Mouse (Mus musculus): ENCODE results near the gene Ttll3.
A peak's percentile ranks its signal among the peaks of the same experiment; 100 is the strongest.

Ttll3 gene

DNA sequence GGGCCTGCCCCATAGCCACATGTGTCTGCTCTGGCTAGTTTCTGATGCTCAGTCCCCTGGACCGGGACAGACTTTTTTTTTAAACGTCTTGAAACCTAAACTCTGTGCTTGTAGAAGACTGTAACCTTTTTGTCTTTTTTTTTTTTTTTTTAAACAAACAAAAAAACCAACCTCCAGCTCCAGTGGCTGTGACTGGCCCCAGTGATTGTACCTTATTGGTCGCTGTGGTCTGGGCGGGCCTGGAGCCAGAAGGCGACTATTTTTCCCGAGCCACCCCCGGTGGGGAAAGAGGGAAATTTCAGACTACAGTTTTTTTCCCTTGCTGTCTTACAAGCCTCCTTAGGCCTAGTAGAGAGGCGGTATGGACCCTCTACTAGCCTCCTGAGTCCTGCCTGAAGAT is at the start of gene Ttll3:
Ttll3 (plus strand) TSS at position 301 of the 400 bp plus-strand sequence.
- no peak for DNase-seq (ENCODE audit: low spot score)

DNA sequence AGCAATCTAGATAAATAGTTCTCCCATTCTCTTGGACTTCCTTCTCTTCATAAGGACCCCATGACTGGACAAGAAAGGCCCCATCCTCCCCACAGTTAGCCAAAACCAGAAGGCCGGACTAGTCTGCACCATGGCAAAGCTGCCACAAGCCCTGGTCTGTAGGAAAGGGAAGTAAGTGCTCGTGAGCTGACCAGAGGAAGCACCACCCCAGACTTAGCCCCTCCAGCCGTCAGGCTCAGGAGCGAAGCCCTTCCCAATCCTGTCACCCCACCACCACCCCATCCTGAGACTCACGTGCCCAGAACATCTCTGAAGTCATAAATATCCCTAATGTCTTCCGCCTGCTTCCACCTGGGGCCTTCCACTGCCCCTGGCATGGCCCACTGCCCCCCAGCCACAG is 47.5 kb upstream of the Ttll3 start:
- peak; percentile 10 for DNase-seq (ENCODE audit: low spot score)

DNA sequence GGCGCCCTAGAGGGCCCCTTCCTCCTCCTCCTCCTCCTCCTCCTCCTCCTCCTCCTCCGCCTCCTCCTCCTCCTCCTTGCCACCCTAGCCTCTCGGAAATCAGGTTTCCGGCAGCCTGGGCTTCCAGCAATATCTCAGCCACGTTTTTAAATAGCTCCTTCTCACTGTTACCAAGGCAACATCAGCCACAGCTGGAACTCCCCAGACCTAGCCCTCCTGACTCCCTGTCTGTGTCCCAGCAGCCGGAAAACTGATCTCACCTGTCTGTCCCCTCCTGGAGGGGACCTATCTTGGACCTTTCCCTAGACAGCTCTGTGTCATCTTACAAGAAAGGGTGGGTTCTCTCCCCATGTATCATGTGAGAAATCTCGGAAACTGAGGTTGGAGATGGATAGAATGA is 46.8 kb upstream of the Ttll3 start:
- no peak for DNase-seq (ENCODE audit: low spot score)

DNA sequence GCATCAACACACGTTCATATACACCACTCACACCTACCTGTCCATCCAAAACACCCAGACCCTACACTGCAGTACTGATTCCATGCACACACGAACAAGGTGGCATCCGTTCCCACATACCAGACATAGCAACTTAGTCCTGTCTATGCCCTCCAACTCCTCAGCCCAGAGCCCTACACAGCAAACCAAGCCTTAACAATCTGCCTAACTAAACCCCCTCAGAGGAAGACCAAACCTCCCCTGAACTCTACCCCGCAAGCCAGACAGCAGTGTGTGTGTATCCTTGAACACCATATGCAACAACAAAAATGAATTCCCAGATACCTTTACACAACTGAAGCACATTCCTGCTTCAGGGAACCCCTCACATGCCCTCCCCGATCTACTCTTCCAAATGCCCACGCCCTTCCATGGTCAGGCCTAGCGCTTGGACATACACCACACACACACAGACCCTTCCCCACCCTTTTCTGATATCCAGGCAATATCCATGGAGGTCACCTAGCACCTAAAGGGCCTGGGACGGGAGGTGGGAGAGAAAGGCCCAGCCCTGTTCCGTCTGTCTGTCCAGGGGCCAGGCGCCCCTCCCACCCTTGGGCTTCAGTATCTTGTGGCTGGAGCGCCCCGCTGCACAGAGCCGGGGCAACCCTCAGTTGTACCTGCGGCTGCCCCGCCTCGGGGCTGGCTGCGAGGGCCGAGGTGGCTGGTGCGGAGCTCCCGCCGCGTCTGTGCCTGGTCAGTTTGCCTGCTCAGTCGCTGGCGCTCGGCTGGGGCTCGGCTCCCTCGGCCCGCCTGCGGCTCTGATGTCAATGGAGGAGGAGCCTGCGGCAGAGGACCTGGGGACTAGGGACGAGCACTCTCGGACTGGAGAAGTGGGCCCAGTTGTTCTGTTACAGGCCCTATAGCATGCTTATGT is 45.6 kb upstream of the Ttll3 start, which contains the start of gene Camk1:
Camk1 (minus strand) TSS at position 808 of the 916 bp plus-strand sequence.
- DNase-seq (ENCODE audit: low spot score) = peak; percentile 89

DNA sequence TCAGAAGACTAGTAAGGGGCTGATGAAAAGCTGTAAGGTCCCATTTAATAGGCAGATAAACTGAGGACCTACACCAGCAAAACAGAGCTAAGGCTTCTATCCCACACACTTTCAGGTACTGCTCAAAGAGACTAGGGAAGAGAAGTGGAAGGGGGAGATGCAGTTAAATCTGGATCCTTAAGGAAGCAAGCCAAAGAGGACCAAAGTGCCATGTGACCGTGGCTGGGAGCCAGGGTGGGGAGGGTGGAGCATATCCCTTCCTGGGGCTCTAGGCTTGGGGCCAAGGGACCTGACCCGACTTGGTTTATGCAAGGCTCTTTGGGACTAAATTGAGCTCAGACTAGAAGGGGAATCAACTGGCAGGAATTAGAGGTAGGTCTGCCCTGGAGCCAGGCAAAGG is 44.7 kb upstream of the Ttll3 start:
- DNase-seq (ENCODE audit: low spot score) = peak; percentile 88

DNA sequence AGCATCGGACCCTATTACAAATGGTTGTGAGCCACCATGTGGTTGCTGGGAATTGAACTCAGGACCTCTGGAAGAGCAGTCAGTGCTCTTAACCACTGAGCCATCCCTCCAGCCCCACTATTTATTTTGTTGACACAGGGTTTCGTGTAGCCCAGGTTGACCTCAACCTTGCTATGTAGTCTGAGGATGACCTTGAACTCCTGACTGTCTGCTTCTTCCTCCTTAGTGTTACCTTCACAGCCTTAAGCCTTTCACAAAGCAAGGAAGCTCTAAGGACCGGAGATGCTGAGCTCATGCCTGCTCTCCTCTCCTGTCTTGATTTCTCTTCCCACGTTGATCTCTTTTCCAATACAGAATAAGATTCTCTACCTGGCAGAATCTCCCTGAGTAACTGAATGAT is 42.2 kb upstream of the Ttll3 start:
- no peak for DNase-seq (ENCODE audit: low spot score)

DNA sequence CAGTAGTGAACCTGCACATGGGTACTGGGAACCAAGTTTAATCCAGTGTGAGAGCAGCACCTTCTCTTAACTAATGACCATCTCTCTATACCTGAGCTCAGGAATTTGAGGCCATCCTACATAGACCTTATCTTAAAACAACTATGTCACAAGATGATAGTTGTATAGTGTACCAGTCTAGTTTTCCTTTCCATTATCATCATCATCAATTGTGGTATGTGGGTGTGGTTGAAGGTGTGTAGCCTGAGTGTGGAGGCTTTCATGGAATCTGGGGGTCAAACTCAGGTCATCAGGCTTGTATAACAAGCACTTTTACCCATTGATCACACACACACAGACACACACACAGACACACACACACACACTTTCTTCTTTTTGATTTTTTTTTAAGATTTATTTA is 38.5 kb upstream of the Ttll3 start:
- no peak for DNase-seq (ENCODE audit: low spot score)

DNA sequence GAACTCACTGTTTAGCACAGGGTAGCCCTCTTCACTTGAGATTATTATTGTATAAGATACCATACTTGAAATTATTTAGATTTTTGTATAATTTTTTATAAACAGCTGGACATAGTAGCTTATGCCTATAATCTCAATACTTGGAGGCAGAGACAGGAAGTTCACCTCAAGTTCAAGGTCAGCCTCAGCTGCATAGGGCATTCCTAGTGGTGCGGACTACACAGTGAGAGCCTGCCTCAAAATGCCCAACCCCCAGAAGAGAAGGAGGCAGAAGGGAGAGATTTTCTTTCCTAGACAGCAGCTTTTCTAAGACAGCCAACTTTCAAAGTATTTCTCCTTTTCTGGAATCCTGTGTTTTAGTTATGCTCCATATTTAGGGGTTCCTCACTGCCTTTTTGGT is 37.9 kb upstream of the Ttll3 start:
- no peak for DNase-seq (ENCODE audit: low spot score)

DNA sequence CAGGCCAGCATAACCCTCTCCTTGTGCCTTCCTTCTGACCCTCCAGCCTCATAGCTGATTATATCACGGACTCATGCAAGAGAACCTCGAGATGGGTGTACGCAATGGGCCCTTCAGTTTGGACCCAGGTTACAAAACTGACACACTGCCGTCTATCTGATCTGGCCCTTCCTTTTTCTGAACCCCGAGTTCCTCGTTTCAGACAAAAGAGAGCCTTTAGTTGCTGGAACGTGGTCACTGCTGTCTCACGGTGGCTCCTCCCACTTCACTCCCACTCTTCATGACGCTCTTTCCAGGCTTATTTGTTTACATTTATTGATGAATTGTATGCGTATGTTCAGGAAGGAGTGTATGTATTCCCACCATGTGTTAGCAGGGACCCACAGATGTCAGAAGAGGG is 37.4 kb upstream of the Ttll3 start:
- no peak for DNase-seq (ENCODE audit: low spot score)

DNA sequence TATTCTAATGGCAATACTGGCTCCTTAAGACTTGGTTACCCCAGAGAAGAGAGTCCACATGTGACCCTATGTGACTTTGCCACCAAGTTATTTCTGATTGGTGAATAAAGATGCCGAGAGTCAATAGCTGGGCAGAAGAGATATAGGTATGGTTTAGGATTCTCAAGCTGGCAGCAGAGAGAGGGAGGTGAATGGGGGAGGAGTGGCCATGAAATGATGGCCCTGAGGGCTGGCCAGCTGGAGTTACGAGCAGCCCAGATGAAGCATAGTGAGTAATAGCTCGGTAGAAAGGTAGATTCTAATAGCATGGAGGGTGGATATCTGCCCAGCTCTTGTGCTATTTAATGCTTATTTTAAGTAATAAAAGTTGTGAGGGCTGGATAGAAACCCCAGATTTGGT is 36.2 kb upstream of the Ttll3 start:
- DNase-seq (ENCODE audit: low spot score) = no peak

DNA sequence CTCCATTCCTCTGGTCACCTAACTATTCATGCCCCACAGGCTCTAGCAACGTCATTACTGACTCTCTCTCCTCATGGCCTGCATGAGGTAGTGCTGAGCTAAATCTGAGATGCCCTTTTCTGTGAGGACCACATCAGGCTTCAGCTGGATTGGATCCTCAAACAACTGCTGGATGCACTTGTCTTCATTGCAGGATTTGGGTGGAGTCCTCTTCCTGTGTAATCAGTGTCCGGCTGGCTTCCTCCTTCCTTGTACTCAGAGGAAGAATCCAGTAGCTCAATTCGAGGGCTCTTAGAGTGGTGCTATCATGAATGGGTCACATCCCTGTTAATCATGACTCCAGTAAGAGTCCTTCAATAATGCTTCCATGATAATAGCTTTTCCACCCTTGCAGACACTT is 35.4 kb upstream of the Ttll3 start:
- peak; percentile 16 for DNase-seq (ENCODE audit: low spot score)

DNA sequence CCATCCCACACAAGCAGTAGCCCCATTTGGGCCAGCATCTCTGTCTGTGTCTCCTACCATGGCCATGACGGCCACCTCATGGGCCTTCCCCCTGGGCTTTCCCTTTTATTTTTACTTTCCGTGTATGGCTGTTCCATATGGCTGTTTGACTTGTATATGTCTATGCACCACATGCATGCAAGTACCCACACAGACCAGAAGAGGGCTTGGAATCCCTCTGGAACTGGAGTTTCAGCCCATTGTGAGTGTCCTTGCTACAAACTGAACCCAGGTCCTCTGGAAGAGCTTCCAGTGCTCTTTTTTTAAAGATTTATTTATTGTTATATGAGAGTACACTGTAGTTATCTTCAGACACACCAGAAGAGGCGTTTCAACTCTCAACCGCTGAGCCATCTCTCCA is 27.6 kb upstream of the Ttll3 start:
- DNase-seq (ENCODE audit: low spot score) = no peak

DNA sequence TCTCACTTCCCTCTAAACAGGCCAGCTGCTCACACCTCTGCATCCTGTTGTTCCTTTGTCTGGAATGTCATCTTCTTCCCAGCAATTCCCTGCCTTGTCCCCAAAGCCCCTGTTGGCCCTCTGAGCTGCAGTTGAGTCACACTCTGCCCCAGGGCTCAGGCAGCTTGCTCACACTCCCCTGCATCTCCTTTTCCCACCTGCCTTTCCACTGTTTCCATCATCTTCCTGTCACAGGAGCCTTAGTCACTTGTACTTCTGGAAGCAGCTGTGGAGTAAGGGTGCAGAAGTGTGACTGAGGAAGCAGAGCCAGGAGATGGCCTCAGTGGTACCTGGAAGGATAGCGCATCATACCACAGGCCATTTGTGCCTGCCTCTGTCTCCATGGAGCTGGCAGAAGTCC is 26.8 kb upstream of the Ttll3 start:
- no peak for DNase-seq (ENCODE audit: low spot score)

DNA sequence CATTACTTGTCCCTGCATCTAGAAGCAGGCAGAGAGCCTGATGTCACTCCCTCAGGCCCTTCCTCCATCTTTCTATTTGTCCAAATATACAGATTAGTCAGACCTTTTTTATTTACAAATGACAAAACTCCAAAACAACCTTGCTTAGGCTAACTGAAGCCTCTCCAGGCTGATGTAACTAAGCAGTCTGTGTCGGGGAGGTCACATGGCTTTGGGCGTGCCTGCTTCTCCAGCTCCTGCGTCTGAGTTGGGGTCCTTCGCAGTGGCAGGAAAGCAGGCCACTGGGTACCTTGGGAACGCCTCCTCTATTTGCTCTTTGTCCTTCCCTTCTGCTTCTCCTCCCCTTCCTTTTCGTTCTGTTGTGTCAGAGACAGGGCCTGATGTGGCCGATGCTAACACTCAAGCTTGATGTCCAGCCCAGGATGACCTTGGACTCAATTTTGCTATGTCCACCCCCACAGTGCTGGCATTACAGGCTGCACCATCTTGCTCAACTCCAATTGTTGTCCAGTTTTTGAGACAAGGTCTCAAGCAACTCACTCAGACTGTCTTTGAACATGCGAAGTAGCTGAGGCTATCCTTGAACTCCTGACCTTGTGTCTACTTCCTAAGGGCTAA is 24.4 kb upstream of the Ttll3 start:
- DNase-seq (ENCODE audit: low spot score) = no peak

DNA sequence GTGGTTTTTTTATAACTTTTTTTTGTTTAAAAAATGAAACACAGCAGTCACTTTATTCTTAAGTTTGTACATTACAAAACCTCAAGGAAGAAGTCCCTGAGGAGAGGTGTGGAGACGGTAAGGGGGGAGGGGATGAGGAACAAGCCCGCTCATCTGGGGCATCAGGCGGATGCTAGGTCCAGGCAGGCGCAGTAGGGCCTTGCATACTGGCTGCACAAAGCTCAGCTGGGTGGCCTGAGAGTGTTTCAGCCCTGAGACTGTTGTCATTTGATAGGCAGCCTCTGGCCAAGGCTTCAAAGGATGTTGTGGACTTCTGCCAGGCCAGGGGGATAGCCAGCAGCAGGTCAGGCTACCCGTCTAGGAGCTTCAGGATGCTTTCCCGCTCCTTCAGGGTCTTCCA is 22.4 kb upstream of the Ttll3 start:
- no peak for DNase-seq (ENCODE audit: low spot score)

DNA sequence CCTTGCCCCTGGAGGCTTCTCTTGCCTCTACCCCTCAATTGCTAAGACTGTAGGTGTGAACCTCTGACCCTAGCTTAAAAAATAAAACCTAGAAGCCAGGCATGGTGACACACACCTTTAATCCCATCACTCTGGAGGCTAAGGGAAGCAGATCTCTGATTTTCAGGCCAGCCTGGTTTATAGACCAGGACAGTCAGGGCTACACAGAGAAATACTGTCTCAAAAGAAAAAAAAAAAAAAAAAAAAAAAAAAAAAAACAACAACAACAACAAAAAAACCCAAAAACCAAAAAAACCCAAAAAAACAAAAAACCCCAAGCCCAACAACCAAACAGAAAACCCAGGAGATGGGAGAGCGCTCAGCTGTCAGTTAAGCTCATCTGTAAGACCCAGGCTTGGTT is 21.5 kb upstream of the Ttll3 start:
- no peak for DNase-seq (ENCODE audit: low spot score)

DNA sequence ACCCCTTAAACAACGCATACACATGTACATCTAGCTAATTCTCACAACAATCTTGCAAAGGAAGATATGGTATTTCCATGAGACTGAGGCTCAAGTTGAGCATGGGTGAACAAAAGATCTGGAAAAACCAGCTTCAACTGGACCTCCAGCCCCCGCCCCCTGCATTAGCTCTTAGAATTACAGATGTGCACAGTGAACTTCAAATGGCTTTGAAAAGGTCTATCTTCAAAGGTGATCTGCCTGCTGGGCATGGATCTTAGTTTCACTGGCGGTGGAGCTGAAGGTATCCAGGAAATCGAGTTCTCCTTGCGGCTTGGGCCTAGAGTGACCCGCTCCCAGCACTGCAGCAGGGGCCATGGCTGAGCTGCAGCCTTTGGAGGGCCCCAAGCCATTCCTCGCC is 20.9 kb upstream of the Ttll3 start:
- no peak for DNase-seq (ENCODE audit: low spot score)

DNA sequence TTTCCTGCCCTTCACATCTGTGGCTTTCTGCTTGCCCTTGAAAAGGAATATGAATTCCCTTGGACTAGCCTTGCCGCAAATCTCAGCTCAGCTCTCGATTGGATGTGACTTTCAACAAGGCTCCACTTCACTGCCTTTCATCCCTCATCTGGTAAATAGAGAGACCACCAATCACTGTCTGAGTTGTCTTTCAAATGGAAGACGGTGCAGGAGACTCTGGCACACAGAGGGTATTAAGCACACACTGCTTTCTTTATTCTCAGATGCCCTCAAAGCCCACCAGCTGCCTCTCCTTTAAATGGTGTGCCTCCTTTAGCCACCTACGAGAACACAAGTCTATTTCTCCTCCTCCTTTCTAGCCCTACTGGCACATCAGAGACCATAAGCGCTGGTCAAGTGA is 20.5 kb upstream of the Ttll3 start:
- DNase-seq (ENCODE audit: low spot score) = no peak

DNA sequence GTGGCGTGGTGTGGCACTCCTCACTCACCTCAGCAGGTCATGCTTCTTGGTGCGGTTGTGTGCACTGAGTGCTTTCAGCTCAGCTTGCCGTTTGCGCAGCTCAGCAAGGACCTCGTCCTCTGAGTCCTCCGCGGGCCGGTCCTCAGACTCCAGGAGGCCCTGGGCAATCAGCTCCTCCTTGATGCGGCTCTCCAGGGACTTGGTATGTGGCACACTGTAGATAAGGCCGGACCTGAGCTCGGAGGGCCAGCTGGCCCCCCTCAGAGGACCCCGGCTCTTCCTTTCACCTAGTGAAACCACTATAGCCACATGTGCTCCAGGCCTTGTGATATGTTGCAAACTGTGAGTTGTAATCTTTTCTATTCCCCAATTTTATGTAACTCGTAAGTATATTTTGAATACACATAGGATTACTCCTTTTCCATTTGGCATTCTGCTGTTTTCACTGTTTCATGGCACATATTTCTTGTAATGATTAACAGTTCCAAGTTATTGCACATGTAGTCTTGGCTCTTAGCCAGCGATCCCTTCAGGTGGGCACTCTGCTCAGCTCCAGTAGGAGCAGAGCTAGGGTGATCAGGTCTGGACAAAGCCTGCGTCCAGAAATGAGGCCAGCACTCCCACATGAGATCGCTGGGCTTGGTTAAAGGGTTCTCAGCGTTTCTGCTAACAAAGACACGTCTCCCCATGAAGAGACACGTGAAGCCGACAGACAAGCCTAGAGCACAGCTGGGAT is 18.7 kb upstream of the Ttll3 start:
- no peak for DNase-seq (ENCODE audit: low spot score)

DNA sequence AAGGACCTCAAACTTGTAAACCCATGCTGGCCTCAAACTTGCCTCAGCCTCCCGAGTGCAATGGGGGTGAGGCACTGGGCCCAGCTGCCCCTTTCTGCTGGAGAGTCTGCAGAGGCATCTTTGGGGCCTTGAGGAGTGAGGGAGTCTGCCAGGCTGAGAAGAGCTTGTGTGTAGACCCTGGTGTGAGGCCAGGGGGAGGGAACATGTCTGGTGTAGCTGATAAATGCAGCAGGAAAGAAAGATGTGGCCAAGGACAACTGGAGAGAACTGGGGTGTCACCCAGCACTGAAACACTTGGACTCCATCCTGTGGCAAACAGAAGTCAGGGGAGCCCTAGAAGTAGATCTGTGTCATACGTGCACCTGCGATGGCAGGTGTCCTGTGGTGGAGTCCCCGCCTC is 15.6 kb upstream of the Ttll3 start:
- no peak for DNase-seq (ENCODE audit: low spot score)

DNA sequence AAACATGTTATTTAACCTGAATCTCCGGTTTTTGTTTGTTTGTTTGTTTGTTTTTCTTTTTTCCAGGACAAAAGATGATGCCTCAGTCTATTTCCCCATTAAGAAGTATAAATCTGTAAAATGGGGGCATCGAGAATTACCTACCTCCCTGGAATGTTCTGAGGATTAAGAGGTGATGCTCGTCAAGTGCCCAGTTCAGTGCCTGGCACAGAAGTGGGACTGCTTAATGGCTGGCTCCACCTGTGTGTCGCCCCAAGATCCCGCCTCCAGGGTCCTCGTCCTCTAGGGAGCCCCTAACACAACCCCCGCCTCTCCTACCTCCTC is 11.9 kb upstream of the Ttll3 start:
- DNase-seq (ENCODE audit: low spot score) = no peak

DNA sequence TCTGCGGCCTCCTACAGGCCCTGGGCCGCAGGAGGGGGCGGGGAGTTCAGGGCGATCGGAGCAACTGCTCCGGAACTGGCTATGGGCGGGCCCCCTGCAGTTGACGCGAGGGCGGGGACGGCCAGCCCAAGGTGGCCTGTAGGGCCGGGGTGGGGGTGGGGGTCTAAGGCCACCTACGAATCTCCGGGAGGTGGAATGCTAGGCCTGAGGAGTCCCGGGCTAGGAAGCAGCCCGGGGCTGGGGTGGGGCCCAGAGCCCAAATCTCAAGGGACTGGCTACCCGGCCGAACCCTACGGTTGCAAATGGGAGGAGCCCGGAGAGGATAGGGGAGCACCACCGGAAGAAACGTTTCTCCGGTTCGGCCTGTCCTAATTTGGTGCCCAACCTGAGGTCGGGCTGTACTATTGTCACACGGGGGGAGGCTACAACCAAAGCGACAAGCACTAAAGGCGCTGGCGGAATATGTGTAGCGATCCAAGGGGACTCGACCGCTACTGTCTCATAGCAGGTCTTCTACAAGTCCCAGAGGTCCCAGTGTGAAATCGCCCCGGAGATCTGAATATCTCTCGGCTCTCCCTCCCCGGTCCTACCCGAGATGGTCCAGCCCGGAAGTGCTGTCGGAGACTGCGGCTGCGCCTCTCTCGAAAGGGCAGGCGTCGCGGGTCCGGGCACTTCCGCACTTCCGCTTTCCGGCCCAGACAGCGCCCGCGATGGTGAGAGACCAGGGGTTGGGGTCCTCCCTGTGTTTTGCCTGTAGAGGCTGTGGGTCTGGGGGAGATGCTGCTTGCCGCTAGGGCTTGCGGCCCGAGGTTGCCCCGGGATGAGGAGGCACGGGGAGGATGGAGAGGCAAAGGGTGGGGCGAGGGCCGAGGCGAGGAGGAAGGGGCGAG is 11.3 kb upstream of the Ttll3 start, which contains the start of the genes Tada3 and Arpc4:
Tada3 (minus strand) TSS at position 388 of the 890 bp plus-strand sequence.
Arpc4 (plus strand) TSS at position 620 of the 890 bp plus-strand sequence.
- peak; percentile 94 for DNase-seq (ENCODE audit: low spot score)

Data from lung, postnatal 25 days (tissue).